Mouse (Mus musculus) ovary, postnatal 14 days (tissue): ENCODE measurements around the gene Neo1.
A peak's percentile ranks its signal among the peaks of the same experiment; 100 is the strongest.
"Not testable (repeated sequence)": the region's sequence is repeated elsewhere in the genome, so short reads cannot be mapped to it uniquely, and the experiment has no call there.

Experiments
- DNase-seq: peaks from one replicate; pipeline ENCODE4 v3.0.0; 2022; ENCODE audit warnings: low spot score

The Neo1 gene

DNA sequence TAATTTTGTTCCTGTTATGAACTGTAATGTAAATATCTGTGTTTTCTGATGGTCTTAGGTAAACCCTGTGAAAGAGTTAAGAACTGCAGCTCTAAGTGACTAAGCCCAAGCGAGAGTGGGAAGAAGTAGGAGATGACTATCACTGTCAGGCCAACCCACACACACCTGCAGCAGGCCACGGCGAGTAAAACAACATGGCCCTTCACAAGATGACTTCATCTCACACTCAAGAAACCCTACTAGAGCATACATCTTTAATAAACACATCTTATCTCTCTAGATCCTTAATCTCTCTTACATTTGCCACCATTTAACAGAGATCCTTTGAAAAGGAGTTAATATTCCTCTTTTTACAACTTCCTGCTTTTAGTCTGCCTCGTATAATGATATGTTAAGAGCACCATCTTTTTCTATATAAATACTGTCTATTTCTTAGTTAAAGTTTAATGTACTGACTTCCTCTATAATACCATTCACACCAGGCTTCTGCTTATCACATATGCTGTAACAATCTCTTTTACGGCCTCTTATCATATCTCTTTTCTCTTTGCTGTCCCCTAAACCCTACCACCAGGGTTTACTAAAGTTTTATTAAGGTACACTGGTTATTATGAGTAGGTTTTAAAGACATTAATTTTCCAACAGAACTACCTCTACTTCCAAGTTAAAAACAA is 46.8 kb downstream of the Neo1 start:
- no peak for DNase-seq

DNA sequence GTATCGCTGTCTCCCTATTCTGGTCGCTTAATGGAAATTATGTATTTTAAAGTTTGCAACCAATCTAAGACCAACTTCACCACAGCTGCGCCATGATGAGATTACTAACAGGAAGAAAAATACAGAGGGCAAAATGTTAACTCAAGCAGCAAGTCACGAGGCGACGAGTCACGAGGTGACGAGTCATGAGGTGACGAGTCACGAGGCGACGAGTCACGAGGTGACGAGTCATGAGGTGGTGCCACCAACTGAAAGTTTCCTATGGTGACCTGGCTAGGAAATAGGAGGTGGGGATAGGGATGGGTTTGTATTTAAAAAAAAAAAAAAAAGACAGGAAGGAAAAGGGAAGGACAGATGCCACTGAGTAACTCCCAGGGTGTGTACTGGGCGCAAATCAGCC is 57.2 kb downstream of the Neo1 start:
- DNase-seq, result no peak

DNA sequence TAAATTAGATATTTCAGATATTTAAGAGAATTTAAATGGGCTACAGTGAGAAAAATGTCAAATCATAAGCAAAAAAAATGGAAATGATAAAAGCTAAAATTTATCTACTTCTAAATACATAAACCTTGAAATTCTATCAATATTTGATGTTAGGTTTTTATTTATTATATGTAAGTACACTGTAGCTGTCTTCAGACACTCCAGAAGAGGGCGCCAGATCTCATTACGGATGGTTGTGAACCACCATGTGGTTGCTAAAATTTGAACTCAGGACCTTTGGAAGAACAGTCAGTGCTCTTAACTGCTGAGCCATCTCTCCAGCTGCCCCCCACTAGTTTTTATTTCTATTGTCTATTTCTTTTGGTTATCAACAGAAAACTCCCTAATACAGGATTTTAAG is 65.1 kb downstream of the Neo1 start:
- DNase-seq, result not testable (repeated sequence)

DNA sequence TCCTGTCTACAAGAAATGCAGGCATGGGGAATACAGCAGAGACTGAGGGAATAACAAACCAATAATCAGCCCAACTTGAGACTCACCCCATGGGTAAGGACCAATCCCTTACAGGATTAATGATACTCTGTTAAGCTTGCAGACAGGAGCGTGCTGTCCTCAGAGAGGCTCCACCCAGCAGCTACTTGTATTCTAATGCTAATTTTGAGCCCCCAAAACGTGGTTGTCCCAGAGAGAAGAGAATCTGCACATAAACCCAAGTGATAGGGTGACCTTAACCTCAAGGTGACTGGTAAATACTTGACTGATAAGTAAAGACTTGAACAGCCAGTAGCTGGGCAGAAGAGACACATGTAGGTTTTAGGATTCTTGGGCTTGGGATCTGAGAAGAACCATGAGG is 68.9 kb downstream of the Neo1 start:
- no peak for DNase-seq

DNA sequence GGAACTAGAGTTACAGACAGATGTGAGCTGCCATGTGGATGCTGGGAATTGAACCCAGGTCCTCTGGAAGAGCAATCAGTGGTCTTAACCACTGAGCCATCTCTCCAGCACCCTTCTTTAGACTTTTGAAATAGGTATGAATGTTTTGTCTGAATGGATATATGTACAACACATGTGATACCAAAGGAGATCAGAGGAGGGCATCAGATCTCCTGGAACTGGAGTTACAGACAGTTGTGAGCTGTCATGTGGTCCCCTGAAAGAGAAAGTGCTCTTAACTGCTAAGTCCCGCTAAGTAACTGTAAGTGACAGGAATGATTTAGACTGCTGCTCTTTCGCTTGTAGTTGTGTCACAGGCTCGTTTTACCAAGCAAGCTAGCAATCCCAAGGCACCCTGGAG is 80.7 kb downstream of the Neo1 start:
- DNase-seq, result no peak

DNA sequence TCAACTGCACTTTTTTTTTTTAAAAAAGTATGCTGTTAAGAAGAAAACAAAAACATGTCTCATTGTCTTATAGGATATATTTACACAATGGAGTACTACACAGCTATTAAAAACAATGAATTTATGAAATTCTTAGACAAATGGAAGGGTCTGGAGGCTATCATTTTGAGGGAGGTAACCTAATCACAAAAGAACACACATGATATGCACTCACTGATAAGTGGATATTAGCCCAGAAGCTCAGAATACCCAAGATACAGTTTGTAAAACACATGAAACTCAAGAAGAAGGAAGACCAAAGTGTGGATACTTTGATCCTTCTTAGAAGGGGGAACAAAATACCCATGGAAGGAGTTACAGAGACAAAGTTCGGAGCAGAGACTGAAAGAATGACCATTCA is 90.3 kb downstream of the Neo1 start:
- DNase-seq, result not testable (repeated sequence)

DNA sequence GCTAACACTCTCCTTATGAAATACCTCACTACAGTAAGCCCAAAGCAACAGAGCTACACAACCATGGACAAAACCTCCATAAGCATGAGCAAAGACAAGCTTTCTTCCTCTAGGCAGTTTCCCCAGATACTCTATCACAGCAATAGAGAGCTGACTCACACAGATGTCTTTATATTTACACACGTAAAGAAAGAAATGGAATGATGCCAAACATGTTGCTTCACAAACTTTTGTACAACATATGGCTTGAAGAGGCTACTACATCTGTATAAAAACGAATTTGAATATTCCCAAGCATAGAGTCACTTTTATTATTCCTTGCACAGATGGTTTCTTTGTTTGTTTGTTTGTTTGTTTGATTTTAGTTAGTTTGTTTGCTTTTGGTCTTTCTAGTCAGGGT is 101.5 kb downstream of the Neo1 start:
- no peak for DNase-seq

DNA sequence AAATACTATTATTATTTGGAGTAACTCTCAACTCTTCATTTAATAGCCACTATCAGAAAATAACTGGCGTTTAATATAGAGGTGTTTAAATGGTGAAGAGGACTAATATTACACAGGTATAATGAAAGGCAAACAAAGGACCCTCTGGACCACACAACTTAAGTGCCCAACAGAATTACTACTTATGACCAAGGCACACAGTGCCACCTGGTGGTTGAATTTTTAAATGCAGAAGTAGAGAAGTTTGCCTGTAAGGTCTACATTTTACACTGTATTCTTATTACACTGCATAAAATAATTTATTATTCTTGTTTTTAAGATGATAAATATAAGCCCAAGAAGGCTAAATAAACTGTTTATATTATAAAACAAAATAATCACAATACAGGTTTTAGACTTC is 108.1 kb downstream of the Neo1 start:
- peak; percentile 33 for DNase-seq

DNA sequence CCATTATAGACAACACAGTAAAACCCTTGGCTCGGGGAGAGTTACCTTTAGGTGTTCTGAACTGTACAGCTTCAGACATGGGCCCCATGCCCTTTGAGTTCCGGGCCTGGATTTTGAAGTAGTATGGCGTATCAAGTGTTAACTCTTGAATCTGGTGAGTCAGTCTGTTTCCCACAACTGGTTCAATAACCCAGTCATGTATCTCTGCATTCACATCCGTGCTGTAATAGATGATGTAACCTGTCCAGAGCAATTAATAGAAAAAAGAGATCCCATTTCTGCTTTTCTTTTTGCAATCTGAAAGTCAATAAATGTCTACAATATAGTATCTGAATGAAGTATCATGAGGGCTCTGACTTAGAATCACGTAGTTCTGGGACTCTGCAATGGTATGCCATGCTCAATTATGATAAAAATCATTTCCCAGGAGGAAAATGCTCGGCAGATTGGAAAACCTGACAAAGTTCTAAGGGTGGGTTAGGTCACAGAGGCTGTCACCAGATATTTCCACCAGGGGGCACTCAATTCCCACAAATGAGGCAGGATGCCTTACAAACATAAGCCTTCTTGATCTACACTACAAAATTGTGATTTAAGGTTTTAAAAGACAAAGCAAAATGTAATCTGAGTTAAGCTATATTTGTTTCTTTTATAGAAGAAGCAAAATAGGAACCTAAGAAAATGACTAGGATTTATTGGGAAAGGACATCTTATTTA is 133.2 kb downstream of the Neo1 start:
- DNase-seq, result peak; percentile 42

DNA sequence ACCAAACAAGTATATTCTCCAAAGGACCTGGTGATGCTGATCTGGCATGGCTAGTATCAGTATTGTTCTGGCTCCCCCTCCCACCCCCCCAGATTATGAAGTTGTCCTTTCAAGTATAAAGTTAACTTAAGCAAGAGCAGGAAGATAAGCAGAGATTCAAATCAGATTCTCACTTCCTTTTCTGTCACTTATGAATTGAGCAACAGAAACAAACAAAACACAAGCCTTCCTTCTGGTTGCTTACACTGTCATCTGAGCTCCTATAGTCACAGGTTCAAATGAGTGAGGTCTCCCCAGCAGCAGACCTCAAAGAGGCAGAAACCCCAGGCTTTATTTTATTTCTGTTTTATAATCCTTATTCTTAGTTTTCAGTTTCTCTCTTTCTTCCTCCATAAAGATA is 136.6 kb downstream of the Neo1 start:
- DNase-seq, result no peak

DNA sequence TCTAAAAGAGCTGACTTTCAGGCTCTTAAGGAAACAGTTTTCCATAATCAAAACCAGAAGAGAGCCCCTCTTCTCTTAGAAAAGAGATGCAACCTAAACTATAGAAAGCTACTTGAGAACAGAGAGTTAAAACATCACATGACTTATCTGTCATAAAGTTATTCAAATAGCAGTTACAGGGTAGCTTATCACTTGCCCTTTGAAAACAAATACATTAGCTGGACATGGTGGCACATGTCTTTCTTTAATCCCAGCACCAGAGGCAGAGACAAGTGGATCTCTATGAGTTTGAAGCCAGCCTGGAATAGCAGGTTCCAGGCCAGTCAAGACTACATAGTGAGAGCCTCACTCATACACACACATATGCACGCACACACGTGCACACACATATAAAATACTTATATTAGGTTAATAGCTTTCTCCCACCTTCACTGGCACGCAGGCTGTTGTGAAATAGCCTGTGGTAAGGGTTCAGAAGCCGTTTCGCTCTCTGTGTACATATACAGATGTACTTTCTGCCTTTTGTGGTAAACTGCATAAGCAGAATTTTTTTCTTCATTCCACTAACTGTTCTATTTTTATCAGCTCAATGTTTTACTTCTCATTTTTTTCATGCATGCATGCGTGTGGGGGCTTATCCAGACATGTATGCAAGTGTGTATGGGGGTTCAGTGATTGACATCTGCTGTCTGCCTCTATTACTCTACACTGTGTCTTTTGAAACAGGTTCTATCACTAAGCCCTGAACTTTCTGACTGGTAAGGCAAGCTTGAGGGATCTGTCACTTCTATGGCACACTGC is 144.2 kb downstream of the Neo1 start:
- DNase-seq, result no peak

DNA sequence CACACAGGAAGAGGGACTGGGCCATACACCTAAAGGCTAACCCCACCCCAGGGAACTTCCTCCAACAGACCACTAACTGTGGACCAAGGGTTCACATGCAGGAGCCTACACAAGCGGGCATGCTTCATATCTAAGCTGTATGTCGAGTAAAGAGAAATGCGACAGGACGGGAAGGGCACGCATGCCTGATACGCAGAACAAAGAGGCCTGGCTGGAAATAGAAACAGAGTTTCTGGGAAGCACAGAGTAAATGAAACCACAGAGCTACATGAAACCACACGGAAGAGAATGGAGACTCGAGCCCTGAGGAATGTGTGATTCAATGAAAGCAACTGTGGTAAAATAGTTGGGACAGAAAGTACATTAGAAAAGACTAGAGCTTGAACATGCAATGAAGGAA is 145.3 kb downstream of the Neo1 start:
- DNase-seq, result no peak

DNA sequence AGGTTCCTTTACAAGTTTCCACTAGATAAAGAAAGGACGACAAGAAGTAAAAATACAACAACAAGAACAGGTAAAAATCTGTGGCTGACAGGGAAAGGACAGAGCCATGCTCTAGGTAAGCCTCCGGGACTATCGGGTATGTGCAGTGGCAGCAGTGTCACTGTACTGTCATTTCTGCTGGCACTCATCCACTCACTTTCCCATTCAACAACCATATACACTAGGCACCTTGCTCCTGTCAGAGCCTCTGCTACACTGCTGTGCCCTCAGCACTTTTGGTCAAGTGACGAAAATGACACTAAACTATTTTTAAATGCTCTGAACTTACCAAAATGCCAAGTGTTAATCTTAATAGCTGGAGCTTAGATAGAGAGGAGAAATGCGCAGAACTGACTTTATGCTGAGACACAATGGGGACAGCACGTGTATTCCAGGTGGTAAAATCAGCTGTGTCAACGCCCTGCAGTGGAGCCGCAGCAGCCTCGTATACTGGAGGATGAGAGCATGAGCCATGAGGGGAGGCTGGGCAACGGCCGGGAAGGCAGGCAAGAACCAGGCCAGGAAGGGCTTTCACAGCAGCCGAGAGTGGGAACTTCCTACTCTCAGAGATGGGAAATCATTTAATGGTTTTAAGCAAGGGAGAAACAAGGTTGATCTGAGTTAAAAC is 146.3 kb downstream of the Neo1 start:
- no peak for DNase-seq

DNA sequence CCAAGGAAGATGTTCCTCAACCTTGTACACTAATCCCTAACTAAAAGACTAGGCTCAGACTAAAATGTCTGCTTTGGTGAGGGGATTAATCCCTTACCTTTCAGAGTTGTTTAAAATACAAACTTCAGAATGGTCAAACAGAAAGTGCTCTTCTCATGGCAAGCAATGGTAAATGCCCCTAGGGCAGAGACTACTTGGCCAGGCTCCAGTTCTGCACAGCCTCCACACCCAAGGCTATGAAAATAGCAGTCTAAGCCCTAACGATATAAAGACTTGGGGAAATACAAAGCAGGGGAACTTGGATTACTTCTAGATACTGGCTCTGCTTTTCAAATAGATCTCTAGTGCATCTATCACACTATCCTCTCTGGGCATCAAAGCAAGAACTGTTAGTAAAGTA is 153.6 kb downstream of the Neo1 start:
- DNase-seq, result no peak

DNA sequence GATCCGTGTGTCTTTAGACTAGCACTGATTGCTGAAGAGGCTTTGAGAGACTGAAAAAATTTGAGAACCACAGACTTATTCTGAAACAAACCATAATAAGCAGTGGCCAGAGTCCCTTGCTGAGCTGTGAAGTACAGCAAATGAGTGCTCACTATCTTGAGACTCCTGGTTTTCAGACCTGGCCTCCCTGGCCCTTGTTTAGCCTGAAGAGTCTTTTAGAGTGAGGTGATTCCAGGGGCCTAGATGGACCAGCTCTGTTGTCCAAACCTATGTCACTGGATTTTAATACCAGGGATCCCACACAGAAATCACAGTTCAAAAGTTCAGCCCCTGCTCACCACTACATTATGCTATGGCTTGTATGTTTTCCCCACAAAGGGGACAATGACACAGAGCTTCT is 156.4 kb downstream of the Neo1 start:
- DNase-seq, result no peak

DNA sequence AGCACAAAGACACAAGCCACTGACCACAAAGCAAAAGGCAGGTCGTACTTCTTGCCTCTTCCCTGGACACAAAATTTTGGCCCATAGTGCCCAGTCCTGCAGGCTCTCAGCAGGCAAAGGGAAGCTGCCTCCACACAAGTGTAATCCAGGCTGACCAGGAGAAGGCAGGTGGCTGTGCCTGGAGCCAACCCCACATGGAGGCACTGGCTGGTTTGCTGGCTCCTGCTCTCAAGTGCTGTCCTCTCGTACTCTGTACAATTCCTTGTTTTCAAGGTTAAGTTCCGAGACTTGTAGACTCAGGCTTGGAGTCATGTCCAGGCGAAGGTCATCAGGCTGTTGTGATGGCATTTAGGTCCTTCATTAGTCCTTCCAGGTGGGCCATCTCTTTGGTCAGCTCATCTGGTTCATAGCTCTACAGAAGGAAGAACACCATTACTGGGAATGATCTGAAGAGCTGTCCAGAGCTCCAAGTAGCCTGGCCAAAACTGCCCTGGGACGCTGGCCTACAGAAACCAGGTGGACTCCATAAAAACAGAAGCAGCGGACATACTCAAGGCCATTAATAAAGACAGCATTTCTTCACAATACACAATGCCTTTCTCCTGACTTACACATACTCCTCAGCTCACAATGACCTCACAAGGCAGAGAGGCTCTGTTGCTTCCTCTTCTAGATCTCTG is 159.2 kb downstream of the Neo1 start:
- DNase-seq, result no peak

DNA sequence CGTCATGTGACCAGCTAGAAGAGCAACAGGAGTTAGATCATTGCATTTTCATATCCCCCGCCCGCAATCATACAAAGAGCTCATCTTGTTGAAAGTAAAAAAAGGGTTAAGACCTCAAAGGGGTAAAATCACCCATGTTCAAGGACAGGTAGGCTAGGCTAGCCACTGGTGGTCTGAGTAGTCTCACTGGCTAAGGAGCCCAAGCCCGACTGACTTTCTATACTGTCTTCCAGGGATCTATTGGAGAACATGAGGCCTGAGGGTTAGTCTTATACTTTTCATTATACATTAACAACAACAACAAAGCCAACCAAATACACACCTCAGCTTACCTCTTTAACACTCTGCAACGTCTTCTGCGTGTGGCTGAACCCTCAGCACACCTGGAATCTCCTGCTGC is 160.8 kb downstream of the Neo1 start:
- DNase-seq, result no peak

DNA sequence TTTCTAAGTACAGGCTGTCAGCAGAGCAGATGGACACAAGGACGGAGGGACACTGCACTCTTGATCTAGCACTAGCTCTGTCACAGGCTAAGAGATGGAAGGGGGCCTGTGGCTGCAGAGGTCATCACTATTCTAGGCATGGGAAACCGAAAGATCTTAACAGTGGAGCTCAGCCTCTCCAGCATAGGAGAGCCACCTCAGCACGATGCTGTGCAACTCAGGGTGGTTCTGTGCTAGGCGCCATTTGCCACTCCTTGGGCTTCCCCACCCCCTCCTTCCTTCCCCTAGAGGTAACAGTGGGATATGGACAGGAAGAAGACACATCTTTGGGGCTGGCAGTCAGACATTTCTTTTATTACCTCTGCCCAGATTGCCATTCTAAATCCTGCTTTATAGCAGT is 161.9 kb downstream of the Neo1 start:
- DNase-seq, result no peak

DNA sequence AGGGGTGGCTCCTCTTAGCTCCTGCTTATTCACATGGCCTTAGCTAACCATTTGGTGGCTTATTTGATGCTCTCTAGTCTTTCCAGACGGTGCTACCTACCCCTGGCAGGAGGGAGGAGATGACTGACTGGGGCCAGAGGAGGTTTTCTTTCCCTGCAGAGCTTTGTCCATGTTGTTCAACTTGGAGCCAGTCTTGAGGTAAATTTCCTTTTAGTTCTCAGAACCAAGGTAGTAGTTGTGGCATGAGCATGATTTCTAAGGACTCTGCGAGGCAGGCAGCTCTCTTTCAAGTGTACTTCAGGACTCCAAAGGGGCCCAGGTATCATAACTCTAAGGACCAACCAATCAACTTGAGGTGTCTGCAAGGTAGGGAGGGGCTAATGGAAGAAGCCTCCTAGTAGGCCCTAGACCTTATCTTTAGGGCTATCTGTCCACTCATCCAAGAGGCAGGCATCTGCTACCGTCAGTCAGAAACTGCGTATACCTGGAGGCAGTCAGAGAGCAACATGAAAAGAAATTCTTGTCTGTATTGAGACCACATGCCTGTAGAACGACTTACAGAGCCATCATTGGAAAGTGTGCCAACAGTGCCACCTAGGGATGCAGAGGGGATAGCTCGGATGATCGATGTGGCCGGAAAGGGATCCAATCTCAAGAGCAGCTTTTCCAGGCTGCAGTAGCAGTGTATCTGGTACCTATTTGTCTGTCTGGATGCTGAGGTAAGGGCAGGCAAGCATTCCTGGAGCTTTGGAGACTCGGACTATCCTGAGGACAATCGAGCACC is 162.5 kb downstream of the Neo1 start:
- peak; percentile 38 for DNase-seq

DNA sequence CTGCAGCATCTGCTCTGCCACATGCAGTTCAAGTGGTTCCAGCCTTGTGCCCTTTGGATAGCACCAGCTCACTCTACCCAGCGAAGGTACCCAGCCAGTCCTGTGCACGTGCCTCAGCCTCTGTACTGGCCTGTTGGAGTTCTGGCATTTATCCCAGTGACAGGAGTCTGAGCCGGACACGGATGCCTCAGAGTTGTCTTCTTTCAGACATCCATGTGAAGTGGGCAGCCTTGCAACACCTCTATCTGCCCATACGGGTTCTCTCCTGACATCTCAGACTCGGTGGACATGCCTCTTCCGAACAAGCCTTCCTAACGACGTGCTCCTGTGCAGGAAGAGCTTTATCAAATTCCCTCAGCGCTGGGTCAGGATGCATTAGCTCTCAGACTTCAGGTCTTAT is 165.1 kb downstream of the Neo1 start:
- no peak for DNase-seq

DNA sequence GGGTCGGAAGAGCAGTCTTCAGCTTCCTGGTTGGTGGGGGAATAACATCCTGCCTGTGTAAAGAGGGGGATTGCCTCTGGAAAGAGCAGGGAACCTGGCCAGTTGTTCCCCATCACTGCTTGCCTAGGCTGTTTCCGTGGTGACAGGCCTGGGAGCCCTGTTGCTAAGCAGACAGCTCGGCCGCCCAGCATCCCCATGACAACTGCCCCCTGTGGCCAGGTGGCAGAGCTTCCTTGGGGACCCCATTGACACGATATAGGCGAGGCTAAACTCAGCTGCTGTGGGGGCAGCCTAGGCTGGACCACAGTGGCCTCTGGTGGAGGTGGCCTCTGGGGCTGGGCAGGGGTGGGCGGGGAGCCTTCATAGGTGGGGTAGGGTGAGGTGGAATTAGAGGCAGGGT is 172.4 kb downstream of the Neo1 start:
- no peak for DNase-seq
